Mouse (Mus musculus): Measurements from ENCODE around the gene Ikzf1. TPM values are rescaled to one million over a fixed set of nuclear protein-coding genes. Genes with fewer than 3 reads are reported as not detected.

The Ikzf1 gene
- total RNA-seq, 1 experiment = 0.49 TPM

GRCm38 (mm10) chr11:11794626-11795025, 109.8 kb downstream of the Ikzf1 start:
- no peak overlapping the region for H3K27ac ChIP-seq (ENCODE audit: insufficient read depth, low read depth, low read length, poor library complexity, severe bottlenecking)
- H3K4me1 ChIP-seq (ENCODE audit: control insufficient read depth in 2 of 2, insufficient read depth in 2 of 2, low read length in 2 of 2, poor library complexity in 1 of 2) = no peaks in the 10 kb centered on the region
- H3K9ac ChIP-seq (ENCODE audit: insufficient read depth, low read depth, low read length, poor library complexity, severe bottlenecking) = no peak overlapping the region
- peaks cover 2% of the 10 kb centered on the region; the same call in 1 of the 2 replicates for H3K36me3 ChIP-seq (ENCODE audit: control insufficient read depth, insufficient read depth, low read length, poor library complexity, severe bottlenecking)
- no peak overlapping the region for H3K4me3 ChIP-seq (ENCODE audit: insufficient read depth in 1 of 2, low read depth in 1 of 2, low read length in 2 of 2, poor library complexity in 1 of 2, severe bottlenecking in 1 of 2)
- in situ Hi-C loops (cut with MboI; ENCODE audit: low sequenced_read_pairs in 2 of 2, unreplicated experiment in 2 of 2) = no loop called here
- DNase-seq (ENCODE audit: low read depth, low spot score) = no peak
- TF ChIP-seq HCFC1 (IDR thresholded peaks at IDR 0.05; ENCODE audit: borderline replicate concordance, insufficient read depth, low read length) = no peak
- TF ChIP-seq MAFK (IDR thresholded peaks at IDR 0.05; ENCODE audit: insufficient read depth, low read depth, low read length) = no peak
- no peak for TF ChIP-seq CHD2 (IDR thresholded peaks at IDR 0.05; ENCODE audit: low read depth, low read length)
- TF ChIP-seq ZNF384 (IDR thresholded peaks at IDR 0.05; ENCODE audit: low read depth, low read length) = no peak
- no peak for TF ChIP-seq ZC3H11A (IDR thresholded peaks at IDR 0.05; ENCODE audit: borderline replicate concordance, low read depth, low read length)
- no peaks in the 10 kb centered on the region for H3K9me3 ChIP-seq (ENCODE audit: control insufficient read depth, insufficient read depth, low read depth, low read length)

GRCm38 (mm10) chr11:11798690-11799089, 113.9 kb downstream of the Ikzf1 start:
- Histone ChIP-seq H3K9ac (ENCODE audit: insufficient read depth, low read depth, low read length, poor library complexity, severe bottlenecking) (no peak overlapping the region), H3K4me3 (ENCODE audit: insufficient read depth in 1 of 2, low read depth in 1 of 2, low read length in 2 of 2, poor library complexity in 1 of 2, severe bottlenecking in 1 of 2) (no peak overlapping the region), H3K9me3 (ENCODE audit: control insufficient read depth, insufficient read depth, low read depth, low read length) (no peaks in the 10 kb centered on the region), H3K4me1 (ENCODE audit: control insufficient read depth in 2 of 2, insufficient read depth in 2 of 2, low read length in 2 of 2, poor library complexity in 1 of 2) (no peaks in the 10 kb centered on the region), H3K36me3 (ENCODE audit: control insufficient read depth, insufficient read depth, low read length, poor library complexity, severe bottlenecking) (peaks cover 26% of the 10 kb centered on the region), H3K27ac (ENCODE audit: insufficient read depth, low read depth, low read length, poor library complexity, severe bottlenecking) (no peak overlapping the region)
- TF ChIP-seq ZC3H11A (IDR thresholded peaks at IDR 0.05; ENCODE audit: borderline replicate concordance, low read depth, low read length) (no peak), MAFK (IDR thresholded peaks at IDR 0.05; ENCODE audit: insufficient read depth, low read depth, low read length) (no peak), ZNF384 (IDR thresholded peaks at IDR 0.05; ENCODE audit: low read depth, low read length) (no peak), CHD2 (IDR thresholded peaks at IDR 0.05; ENCODE audit: low read depth, low read length) (no peak), HCFC1 (IDR thresholded peaks at IDR 0.05; ENCODE audit: borderline replicate concordance, insufficient read depth, low read length) (no peak)
- in situ Hi-C loops (cut with MboI; ENCODE audit: low sequenced_read_pairs in 2 of 2, unreplicated experiment in 2 of 2) = no loop called here
- no peak for DNase-seq (ENCODE audit: low read depth, low spot score)

GRCm38 (mm10) chr11:11800304-11800703, 115.5 kb downstream of the Ikzf1 start:
- no peak for DNase-seq (ENCODE audit: low read depth, low spot score)
- in situ Hi-C loops (cut with MboI; ENCODE audit: low sequenced_read_pairs in 2 of 2, unreplicated experiment in 2 of 2) = no loop called here
- Histone ChIP-seq H3K4me3 (ENCODE audit: insufficient read depth in 1 of 2, low read depth in 1 of 2, low read length in 2 of 2, poor library complexity in 1 of 2, severe bottlenecking in 1 of 2) (no peak overlapping the region), H3K27ac (ENCODE audit: insufficient read depth, low read depth, low read length, poor library complexity, severe bottlenecking) (no peak overlapping the region), H3K9me3 (ENCODE audit: control insufficient read depth, insufficient read depth, low read depth, low read length) (no peaks in the 10 kb centered on the region), H3K9ac (ENCODE audit: insufficient read depth, low read depth, low read length, poor library complexity, severe bottlenecking) (no peak overlapping the region), H3K36me3 (ENCODE audit: control insufficient read depth, insufficient read depth, low read length, poor library complexity, severe bottlenecking) (peaks cover 33% of the 10 kb centered on the region), H3K4me1 (ENCODE audit: control insufficient read depth in 2 of 2, insufficient read depth in 2 of 2, low read length in 2 of 2, poor library complexity in 1 of 2) (no peaks in the 10 kb centered on the region)
- TF ChIP-seq MAFK (IDR thresholded peaks at IDR 0.05; ENCODE audit: insufficient read depth, low read depth, low read length) (no peak), HCFC1 (IDR thresholded peaks at IDR 0.05; ENCODE audit: borderline replicate concordance, insufficient read depth, low read length) (no peak), ZNF384 (IDR thresholded peaks at IDR 0.05; ENCODE audit: low read depth, low read length) (no peak), CHD2 (IDR thresholded peaks at IDR 0.05; ENCODE audit: low read depth, low read length) (no peak), ZC3H11A (IDR thresholded peaks at IDR 0.05; ENCODE audit: borderline replicate concordance, low read depth, low read length) (no peak)

- no peak overlapping the region for H3K9ac ChIP-seq (ENCODE audit: insufficient read depth, low read depth, low read length, poor library complexity, severe bottlenecking)
- TF ChIP-seq CHD2 (IDR thresholded peaks at IDR 0.05; ENCODE audit: low read depth, low read length) (no peak), ZNF384 (IDR thresholded peaks at IDR 0.05; ENCODE audit: low read depth, low read length) (no peak), MAFK (IDR thresholded peaks at IDR 0.05; ENCODE audit: insufficient read depth, low read depth, low read length) (no peak), HCFC1 (IDR thresholded peaks at IDR 0.05; ENCODE audit: borderline replicate concordance, insufficient read depth, low read length) (no peak)
- no peaks in the 10 kb centered on the region for H3K4me1 ChIP-seq (ENCODE audit: control insufficient read depth in 2 of 2, insufficient read depth in 2 of 2, low read length in 2 of 2, poor library complexity in 1 of 2)
- peaks cover 37% of the 10 kb centered on the region for H3K36me3 ChIP-seq (ENCODE audit: control insufficient read depth, insufficient read depth, low read length, poor library complexity, severe bottlenecking)
- H3K4me3 ChIP-seq (ENCODE audit: insufficient read depth in 1 of 2, low read depth in 1 of 2, low read length in 2 of 2, poor library complexity in 1 of 2, severe bottlenecking in 1 of 2) = no peak overlapping the region
- no peak overlapping the region for H3K27ac ChIP-seq (ENCODE audit: insufficient read depth, low read depth, low read length, poor library complexity, severe bottlenecking)
- in situ Hi-C loops (cut with MboI; ENCODE audit: low sequenced_read_pairs in 2 of 2, unreplicated experiment in 2 of 2) = no loop called here
- DNase-seq (ENCODE audit: low read depth, low spot score) = no peak
- no peaks in the 10 kb centered on the region for H3K9me3 ChIP-seq (ENCODE audit: control insufficient read depth, insufficient read depth, low read depth, low read length)
These were observed 116.3 kb downstream of the Ikzf1 start for GRCm38 (mm10) chr11:11801067-11801466.

- Histone ChIP-seq H3K4me3 (ENCODE audit: insufficient read depth in 1 of 2, low read depth in 1 of 2, low read length in 2 of 2, poor library complexity in 1 of 2, severe bottlenecking in 1 of 2) (no peak overlapping the region), H3K36me3 (ENCODE audit: control insufficient read depth, insufficient read depth, low read length, poor library complexity, severe bottlenecking) (peaks cover 35% of the 10 kb centered on the region), H3K9me3 (ENCODE audit: control insufficient read depth, insufficient read depth, low read depth, low read length) (no peaks in the 10 kb centered on the region), H3K9ac (ENCODE audit: insufficient read depth, low read depth, low read length, poor library complexity, severe bottlenecking) (no peak overlapping the region), H3K4me1 (ENCODE audit: control insufficient read depth in 2 of 2, insufficient read depth in 2 of 2, low read length in 2 of 2, poor library complexity in 1 of 2) (no peaks in the 10 kb centered on the region), H3K27ac (ENCODE audit: insufficient read depth, low read depth, low read length, poor library complexity, severe bottlenecking) (no peak overlapping the region)
- no peak for TF ChIP-seq ZNF384 (IDR thresholded peaks at IDR 0.05; ENCODE audit: low read depth, low read length)
- TF ChIP-seq MAFK (IDR thresholded peaks at IDR 0.05; ENCODE audit: insufficient read depth, low read depth, low read length) = no peak
- TF ChIP-seq HCFC1 (IDR thresholded peaks at IDR 0.05; ENCODE audit: borderline replicate concordance, insufficient read depth, low read length) = no peak
- no peak for TF ChIP-seq CHD2 (IDR thresholded peaks at IDR 0.05; ENCODE audit: low read depth, low read length)
- TF ChIP-seq ZC3H11A (IDR thresholded peaks at IDR 0.05; ENCODE audit: borderline replicate concordance, low read depth, low read length) = no peak
- DNase-seq (ENCODE audit: low read depth, low spot score) = no peak
- in situ Hi-C loops (cut with MboI; ENCODE audit: low sequenced_read_pairs in 2 of 2, unreplicated experiment in 2 of 2) = no loop called here
These were observed 119.6 kb downstream of the Ikzf1 start for GRCm38 (mm10) chr11:11804421-11804820.

All from ES-E14 (cell line).